Mouse (Mus musculus) adrenal gland, adult 10 weeks (tissue): Measurements from ENCODE around the gene Prickle2. TPM values are rescaled to one million over a fixed set of nuclear protein-coding genes. Genes with fewer than 3 reads are reported as not detected.

Experiments
- polyA plus RNA-seq: library from polyadenylated mRNA; stranded (reverse); fragments of 350-450 nt; fragmentation: Illumina TruSeq; extraction: RNeasy Lipid Tissue Mini Kit (QIAGEN cat#74804); gene quantifications from one replicate; pipeline ENCODE4 v1.2.3, GENCODE M21; 2014; ENCODE audit warnings: low read depth, low replicate concordance

Gene Prickle2
- 12.2 TPM for polyA plus RNA-seq

DNA sequence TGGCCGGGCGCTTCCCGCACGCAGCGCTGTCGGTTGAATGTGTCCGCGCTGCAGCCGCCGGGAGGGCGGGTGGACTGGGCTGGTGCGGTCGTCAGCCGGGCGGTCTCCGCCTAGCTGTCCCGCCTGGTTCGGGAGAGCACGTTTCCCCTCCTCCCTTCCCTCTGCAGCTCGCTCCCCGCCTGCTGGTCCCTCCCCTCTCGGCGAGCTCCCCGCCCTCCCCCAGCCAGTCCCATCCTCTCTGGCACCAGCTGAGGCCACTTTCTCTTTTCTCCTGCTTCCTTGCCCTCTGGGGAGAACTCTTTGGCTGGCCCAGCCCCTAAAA is at the start of gene Prickle2:
Prickle2 (minus strand) TSS at position 11 of the 322 bp plus-strand sequence.

Other genes starting within 250 kb of the Prickle2 start
- gene A730049H05Rik, start 110.3 kb upstream of the Prickle2 start, polyA plus RNA-seq, result 5.3 TPM
- not detected for gene Gm15737, start 163.2 kb upstream of the Prickle2 start, polyA plus RNA-seq
- 12.0 TPM for gene Adamts9, start 237.3 kb upstream of the Prickle2 start, polyA plus RNA-seq